Mouse (Mus musculus): ENCODE results near the gene Pde1c. TPM values are rescaled to one million over a fixed set of nuclear protein-coding genes. Genes with fewer than 3 reads are reported as not detected.

Gene Pde1c
- total RNA-seq, 2 experiments from 2014 or later = 0.43 to 0.55 TPM

DNA sequence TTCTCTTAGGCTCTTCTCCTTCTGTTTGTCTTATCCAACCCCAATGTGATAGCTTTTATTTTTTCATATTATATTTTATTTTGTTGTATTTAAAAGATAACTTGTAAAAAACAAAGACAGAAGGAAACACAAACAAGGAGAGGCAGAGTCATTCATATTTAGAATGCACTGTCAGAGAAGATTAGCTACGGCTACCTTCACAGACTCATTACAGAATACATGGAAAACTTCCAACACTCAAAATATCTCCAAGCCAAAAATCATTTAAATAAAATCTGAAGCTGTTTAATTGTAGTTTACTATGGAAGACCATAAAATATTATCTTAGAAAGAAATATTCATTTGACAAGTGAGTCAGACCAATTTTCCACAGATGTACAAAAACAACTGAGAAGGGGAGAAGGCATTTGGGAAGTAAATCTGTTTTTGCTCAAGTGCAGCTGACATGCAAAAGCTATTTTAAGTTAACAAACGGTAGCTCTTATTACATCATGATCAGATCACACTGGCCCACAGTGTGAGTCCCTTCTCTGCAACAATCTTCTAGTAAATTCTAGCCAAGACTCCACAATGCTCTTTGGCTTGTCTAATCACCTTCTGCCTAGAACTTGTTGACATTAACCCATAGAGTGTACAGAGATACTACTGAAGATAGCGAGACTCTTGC is 438.3 kb downstream of the Pde1c start:
- no peak for DNase-seq (ENCODE audit: low spot score)

DNA sequence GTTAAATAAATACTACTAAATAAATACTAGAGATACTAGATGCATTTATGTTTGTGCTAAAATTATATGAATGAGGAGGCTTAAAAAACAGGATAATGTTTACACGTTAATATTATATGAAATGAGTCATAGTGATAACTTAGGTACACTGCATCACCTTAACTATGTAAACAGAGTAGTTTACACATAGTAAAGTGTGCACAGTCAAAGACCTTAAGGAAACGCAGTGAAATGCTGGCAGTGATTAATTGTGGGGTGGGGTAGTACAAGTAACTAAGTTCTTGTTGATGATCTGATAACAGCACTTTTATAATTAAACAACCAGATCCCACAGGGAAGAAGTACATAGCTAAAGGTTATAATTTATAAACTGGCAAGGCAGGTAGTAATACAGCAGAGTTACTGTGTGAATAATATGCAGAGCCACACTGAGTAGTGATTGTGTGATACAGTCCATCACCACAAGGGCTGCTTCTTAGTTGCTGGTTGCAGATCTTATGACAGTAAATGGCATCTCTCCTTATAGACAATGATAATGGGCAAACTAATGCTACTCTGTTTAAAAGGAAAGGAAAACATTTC is 469.3 kb downstream of the Pde1c start:
- DNase-seq (ENCODE audit: low spot score) = no peak

DNA sequence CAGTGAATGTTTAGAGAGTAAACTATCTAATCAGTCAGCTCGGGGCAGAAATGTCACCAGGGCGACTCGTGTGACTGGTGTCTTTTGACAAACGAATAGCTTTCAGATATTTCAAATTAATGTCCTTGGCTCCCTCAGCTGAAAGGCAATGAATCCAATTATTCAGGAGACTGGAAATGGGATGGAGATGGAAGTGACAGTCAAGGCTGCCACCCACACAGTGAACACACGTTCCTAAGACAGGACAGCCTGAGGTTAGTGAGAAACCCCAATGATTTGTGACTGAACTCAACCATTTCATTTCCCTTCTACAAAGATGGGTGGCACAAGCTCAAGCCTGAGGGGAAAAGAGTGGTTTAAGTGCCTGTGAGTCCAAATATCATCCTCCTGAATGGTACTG is 470.5 kb downstream of the Pde1c start:
- no peak for DNase-seq (ENCODE audit: low spot score)

- peak; percentile 49 for DNase-seq (ENCODE audit: low spot score)
These were observed 492.5 kb downstream of the Pde1c start for GRCm38 (mm10) chr6:56076378-56076805.

DNA sequence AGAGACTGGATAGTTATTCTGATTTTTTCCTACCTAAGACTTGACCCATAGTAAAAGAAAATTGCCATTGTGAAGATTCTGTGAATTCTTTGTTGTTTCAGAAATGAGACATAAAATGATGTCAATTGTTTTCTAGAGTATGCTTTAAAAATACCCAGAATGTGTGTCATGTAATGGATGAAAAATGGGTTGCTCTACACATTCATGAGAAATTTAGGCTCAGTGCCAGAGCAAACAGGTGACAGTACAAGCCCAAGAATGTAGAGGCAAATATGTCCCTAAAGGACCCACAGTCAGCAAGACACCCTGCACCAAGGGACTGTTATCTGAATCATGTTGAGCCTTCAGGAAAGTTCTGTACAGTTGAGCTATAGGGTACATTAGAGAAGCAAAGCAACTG is 500.4 kb downstream of the Pde1c start:
- DNase-seq (ENCODE audit: low spot score) = no peak

DNA sequence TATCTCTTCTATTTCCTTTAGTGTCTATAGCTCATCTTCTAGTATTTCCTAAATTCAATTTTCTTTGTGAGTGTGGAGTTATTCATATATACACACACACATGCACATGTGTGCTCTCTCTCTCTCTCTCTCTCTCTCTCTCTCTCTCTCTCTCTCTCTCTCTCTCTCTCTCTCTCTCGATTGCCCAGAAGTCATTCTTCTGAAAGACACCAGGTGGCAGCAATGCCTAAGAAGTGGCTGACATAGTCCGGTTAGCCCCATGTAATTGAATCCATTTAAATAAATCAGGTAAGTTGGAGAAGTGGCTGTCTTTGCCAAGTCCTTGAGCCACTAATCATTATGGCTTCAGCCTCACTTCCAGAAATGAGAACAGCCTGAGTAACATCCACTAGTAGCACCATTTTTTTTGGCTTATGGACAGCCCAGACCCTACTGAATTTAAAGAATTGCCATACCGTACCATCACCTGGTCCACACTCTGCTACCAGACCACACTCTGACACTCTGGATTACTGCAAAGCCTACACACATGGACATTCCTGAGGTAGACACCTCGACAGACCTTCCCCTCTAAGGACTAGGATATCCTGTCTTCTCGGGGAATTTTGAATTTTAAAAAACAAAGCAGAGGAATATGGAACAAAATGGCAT is 502.1 kb downstream of the Pde1c start:
- DNase-seq (ENCODE audit: low spot score) = peak; percentile 47

DNA sequence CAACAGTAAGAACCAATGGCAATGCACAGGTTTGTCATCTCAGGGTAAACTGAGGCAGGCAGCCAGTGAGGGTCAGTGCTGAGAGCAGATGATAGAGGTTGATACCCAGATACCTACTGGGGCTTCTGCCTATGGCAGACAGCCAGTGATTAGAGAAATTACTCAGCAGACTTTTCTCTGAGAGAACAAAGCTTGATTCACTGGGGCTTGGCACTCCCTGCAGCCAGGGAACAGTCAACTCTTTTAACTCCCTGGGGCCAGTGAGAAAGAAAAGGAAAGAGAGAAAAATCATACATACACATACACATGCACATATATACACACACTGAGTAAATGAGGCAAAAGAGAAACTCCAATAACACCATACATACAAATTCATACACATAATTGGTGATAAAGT is 505.2 kb downstream of the Pde1c start:
- no peak for DNase-seq (ENCODE audit: low spot score)

DNA sequence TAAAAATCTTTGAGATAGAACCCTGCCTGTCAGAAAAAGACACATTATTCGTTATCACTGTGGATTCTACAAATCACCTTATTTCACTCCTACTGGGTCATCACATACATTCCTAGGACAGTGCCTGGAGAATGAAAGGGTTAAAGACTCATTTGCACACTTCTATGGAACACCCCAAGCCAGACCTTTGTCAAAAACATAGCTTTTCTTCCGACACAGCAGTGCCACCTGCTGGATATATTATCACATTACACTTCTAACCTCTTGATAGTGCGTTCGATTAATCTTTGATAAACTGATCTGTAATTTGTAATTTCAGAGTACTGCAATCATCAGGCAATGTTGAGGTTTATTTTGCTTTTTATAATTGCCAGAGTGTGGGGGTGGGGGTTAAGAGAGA is 519.8 kb downstream of the Pde1c start:
- peak; percentile 13 for DNase-seq (ENCODE audit: low spot score)

GRCm38 (mm10) chr6:56048580-56048979 is 520.3 kb downstream of the Pde1c start:
- DNase-seq (ENCODE audit: low spot score) = no peak

DNA sequence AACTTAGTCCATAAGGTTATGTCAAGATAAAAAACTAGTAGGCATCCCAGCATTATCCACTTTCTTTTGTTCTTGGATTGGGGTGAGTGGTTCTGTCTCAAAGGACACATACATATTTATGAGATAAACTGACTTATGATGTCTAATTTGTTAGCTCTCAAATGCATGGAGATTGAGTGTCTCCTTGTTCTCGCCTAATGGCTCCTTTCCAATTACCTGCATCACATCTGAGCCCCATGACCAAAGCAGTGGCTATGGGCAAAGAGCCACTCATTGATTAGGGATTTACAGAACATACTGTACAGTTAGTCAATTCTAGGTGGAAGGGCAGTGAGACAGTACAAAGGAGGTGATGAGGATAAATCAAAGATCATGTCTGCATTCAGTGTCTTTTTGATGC is 524.2 kb downstream of the Pde1c start:
- DNase-seq (ENCODE audit: low spot score) = no peak

- DNase-seq (ENCODE audit: low spot score) = no peak
These were observed 524.6 kb downstream of the Pde1c start for GRCm38 (mm10) chr6:56044270-56044669.

DNA sequence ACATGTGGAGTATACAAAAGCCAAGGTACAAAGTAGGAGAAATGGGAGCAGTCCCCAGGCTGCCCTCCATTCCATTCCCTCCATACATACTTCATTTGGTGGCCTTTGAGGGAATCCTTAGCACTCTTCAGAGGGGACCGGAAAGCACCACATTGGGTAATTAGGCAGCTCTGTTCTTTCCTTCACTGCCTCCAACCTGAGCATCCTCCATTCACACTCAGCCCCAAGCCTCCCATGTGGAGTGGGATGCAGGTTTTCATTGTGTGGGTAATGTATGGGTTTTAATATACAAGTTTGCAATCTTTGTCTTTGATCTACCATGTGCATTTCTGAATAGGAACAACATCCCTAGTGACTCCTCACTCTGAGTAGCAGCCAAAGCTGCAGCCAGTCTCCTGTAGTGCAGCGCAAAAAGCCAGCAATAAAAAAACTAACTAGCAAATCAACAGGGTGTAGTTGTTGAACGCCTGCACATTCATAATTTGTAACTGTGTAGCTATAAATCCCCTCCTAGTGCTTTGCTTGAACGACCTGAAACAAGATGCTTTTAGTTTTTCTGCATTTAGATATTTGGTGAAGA is 529.3 kb downstream of the Pde1c start:
- no peak for DNase-seq (ENCODE audit: low spot score)

DNA sequence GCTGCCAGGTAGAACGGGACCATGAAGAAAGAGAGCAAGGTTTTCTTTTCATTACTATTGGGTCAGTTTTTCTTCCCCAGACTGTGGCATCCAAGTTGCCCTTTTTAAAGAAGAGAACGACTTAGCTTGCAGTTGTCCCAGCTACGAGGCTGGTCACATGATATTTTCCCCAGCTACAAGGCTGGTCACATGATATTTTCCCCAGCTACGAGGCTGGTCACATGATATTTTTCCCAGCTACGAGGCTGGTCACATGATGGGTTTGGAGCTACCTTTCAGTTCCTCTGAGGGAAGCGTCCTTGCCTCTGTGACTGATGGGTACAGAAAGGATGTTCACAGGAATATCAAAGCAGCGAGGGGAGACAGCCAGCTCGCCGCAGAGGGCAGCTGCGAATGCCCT is 533.8 kb downstream of the Pde1c start:
- no peak for DNase-seq (ENCODE audit: low spot score)

GRCm38 (mm10) chr6:56032231-56032630 is 536.7 kb downstream of the Pde1c start:
- DNase-seq (ENCODE audit: low spot score) = no peak

DNA sequence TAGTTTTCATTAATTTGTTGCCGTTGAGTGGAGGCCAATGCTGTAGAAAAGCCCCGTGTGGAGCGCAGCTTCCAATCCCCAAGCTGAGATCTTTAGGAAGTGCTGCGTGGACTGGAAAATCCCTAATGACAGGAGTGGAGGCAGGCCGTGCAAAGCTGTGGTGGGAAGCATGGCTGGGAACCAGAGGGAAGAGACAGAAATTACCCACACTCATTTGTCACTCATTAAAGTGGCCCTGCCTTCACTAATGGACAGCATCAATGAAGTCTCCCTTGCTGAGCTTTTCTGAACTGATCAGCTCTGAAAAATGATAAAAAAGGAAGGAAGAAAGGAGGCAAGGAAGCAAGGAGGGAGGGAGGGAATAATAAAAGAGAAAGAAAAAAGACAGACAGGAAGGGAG is 538.9 kb downstream of the Pde1c start:
- DNase-seq (ENCODE audit: low spot score) = no peak

GRCm38 (mm10) chr6:56027966-56028365 is 540.9 kb downstream of the Pde1c start:
- DNase-seq (ENCODE audit: low spot score) = no peak

DNA sequence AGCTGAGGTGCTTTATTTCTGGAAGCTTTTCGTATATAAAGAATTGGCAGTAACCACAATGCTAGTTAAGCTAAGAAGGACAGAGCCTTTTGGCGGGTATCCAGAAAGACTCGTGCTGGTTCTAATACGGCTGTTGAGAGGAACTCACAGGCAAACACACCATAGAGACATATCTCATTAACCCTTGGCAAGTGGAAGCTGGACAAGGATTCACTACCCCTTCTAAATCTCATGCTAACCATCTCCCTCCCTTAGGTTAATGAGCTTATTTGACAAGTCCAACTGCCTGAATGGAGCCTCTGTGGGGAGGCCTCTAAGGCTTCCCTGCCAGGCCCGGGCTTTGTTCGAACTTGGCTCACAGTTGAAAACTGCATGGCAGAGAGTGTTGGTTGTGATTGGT is 541.6 kb downstream of the Pde1c start:
- DNase-seq (ENCODE audit: low spot score) = no peak

DNA sequence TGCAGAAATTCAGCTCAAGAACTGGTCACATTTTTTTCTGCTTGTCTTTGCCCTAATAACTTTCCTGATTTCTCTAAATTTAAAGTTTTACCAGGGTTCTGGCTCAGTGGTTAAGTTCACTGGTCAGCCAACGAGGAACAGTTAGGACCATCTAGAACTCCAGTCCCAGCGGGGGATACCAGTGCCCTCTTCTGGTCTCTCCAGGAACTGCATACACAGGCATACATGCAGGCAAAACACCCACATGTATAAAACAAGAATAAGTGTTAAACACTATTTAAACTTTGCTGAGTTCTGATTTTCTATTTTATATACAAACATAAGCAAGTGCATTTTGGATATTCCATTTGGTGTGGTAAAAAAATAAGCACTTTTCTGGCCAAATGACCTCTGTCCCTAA is 543.4 kb downstream of the Pde1c start:
- no peak for DNase-seq (ENCODE audit: low spot score)
